Mouse (Mus musculus) neural tube, embryonic 13.5 days (tissue): ENCODE data around the gene Fam102a. TPM values are rescaled to one million over a fixed set of nuclear protein-coding genes. Genes with fewer than 3 reads are reported as not detected.

ENCODE experiments used
- ATAC-seq: fragments of 200-750 bp; cut with Nextera tagmentation; 2 replicates; pipeline ENCODE4 v1.8.0; 2017; ENCODE audit warnings: low read depth, mild to moderate bottlenecking, moderate TSS enrichment, moderate library complexity
- H3K27ac ChIP-seq: fragments of 300-500 bp; sonication (generic); replicated peaks from 2 replicates; pipeline ENCODE4 v1.5.1; 2015; ENCODE audit warnings: moderate library complexity, mild to moderate bottlenecking, inconsistent platforms
- H3K27me3 ChIP-seq: fragments of 300-500 bp; sonication (generic); 2 replicates; pipeline ENCODE4 v1.6.1; 2015; ENCODE audit warnings: mild to moderate bottlenecking, inconsistent platforms
- H3K36me3 ChIP-seq: fragments of 300-500 bp; sonication (generic); 2 replicates; pipeline ENCODE4 v1.6.1; 2015; ENCODE audit warnings: mild to moderate bottlenecking, inconsistent platforms
- H3K4me1 ChIP-seq: fragments of 300-500 bp; sonication (generic); replicated peaks from 2 replicates; pipeline ENCODE4 v1.6.1; 2015; ENCODE audit warnings: inconsistent platforms
- H3K4me2 ChIP-seq: fragments of 300-500 bp; sonication (generic); 2 replicates; pipeline ENCODE4 v1.6.1; 2015; ENCODE audit warnings: inconsistent platforms, mild to moderate bottlenecking, moderate library complexity
- H3K4me3 ChIP-seq: fragments of 300-500 bp; sonication (generic); 2 replicates; pipeline ENCODE4 v1.5.1; 2015; ENCODE audit warnings: mild to moderate bottlenecking, inconsistent platforms
- H3K9ac ChIP-seq: fragments of 300-500 bp; sonication (generic); 2 replicates; pipeline ENCODE4 v1.6.1; 2015; ENCODE audit warnings: moderate library complexity, mild to moderate bottlenecking, inconsistent platforms
- H3K9me3 ChIP-seq: fragments of 300-500 bp; sonication (generic); 2 replicates; pipeline ENCODE4 v1.6.1; 2016; ENCODE audit warnings: inconsistent platforms
- WGBS: fragments of 180-500 bp; shearing (Covaris S2); methylation state at CpG from one replicate; pipeline ENCODE4 v1.1.7; 2015; 5-methylcytosine and 5-hydroxymethylcytosine counted together
- polyA plus RNA-seq: library from polyadenylated mRNA; unstranded; fragments of >200 nt; fragmentation: Nextera tagmentation; extraction: Ambion mirVana; gene quantifications from 2 replicates; pipeline ENCODE4 v1.2.1, GENCODE M21; 2015

Fam102a gene
- polyA plus RNA-seq, 1 experiment from 2014 or later, result 9.1 TPM

GRCm38 (mm10) chr2:32574901-32575585 is 39.9 kb downstream of the Fam102a start:
- peaks cover 32% of the 10 kb centered on the region for H3K4me1 ChIP-seq
- 0 out of 2 replicates have a peak overlapping the region, but pooled peaks have one; percentile 25 for H3K27ac ChIP-seq
- H3K36me3 ChIP-seq, result peaks cover 11% of the 10 kb centered on the region; the same call in 1 of the 2 replicates
- H3K9me3 ChIP-seq, result no peaks in the 10 kb centered on the region
- WGBS, result 1% methylated on average over 26 of the region's 26 CpGs
- peak overlapping the region; percentile 78 for H3K9ac ChIP-seq
- H3K4me3 ChIP-seq, result peak overlapping the region; percentile 53
- H3K4me2 ChIP-seq, result peak overlapping the region; percentile 95
- peaks cover 34% of the 10 kb centered on the region for H3K27me3 ChIP-seq
- ATAC-seq, result no peak; the same call in 1 of the 2 replicates

GRCm38 (mm10) chr2:32575586-32576160 is 40.5 kb downstream of the Fam102a start, which contains the start of gene 9430097D07Rik:
Gene 9430097D07Rik, minus strand, starts transcription at chr2:32575684.
- H3K36me3 ChIP-seq, result peaks cover 11% of the 10 kb centered on the region; the same call in 1 of the 2 replicates
- H3K4me2 ChIP-seq, result peak within 1 kb of the TSS; percentile 95
- H3K4me1 ChIP-seq, result peaks cover 27% of the 10 kb centered on the region
- H3K27ac ChIP-seq, result 0 out of 2 replicates have a peak within 1 kb of the TSS, but pooled peaks have one; percentile 25
- H3K9me3 ChIP-seq, result no peaks in the 10 kb centered on the region
- H3K4me3 ChIP-seq, result peak within 1 kb of the TSS; percentile 53
- peak within 1 kb of the TSS; percentile 78 for H3K9ac ChIP-seq
- H3K27me3 ChIP-seq, result peaks cover 37% of the 10 kb centered on the region
- WGBS, result 7% methylated on average over 28 of the region's 28 CpGs
- peak; percentile 76 for ATAC-seq

- Histone ChIP-seq H3K9ac (peak overlapping the region; percentile 78; the same call in 1 of the 2 replicates), H3K36me3 (peaks cover 11% of the 10 kb centered on the region; the same call in 1 of the 2 replicates), H3K27ac (no peak overlapping the region), H3K27me3 (peaks cover 37% of the 10 kb centered on the region), H3K4me2 (no peak overlapping the region), H3K9me3 (no peaks in the 10 kb centered on the region), H3K4me3 (no peak overlapping the region), H3K4me1 (peaks cover 23% of the 10 kb centered on the region)
- ATAC-seq, result no peak
- WGBS, result 89% methylated on average over 9 of the region's 9 CpGs
These were observed 41.4 kb downstream of the Fam102a start for GRCm38 (mm10) chr2:32576532-32576931.

- 38% methylated on average over 27 of the region's 30 CpGs for WGBS
- Histone ChIP-seq H3K9ac (no peak overlapping the region), H3K4me2 (no peak overlapping the region), H3K9me3 (no peaks in the 10 kb centered on the region), H3K4me1 (peaks cover 23% of the 10 kb centered on the region), H3K36me3 (0 out of 2 replicates have a peak, but pooled peaks cover 3% of the 10 kb centered on the region), H3K4me3 (no peak overlapping the region), H3K27ac (no peak overlapping the region), H3K27me3 (peaks cover 44% of the 10 kb centered on the region)
- no peak for ATAC-seq
These were observed 43.3 kb downstream of the Fam102a start for GRCm38 (mm10) chr2:32578146-32579046.

- WGBS, result 37% methylated on average over 19 of the region's 19 CpGs
- Histone ChIP-seq H3K4me2 (peak overlapping the region; percentile 49), H3K4me1 (peaks cover 16% of the 10 kb centered on the region), H3K36me3 (no peaks in the 10 kb centered on the region), H3K27ac (peak overlapping the region; percentile 23; the same call in 1 of the 2 replicates), H3K9me3 (no peaks in the 10 kb centered on the region), H3K4me3 (peak overlapping the region; percentile 34), H3K9ac (0 out of 2 replicates have a peak overlapping the region, but pooled peaks have one; percentile 36), H3K27me3 (peaks cover 42% of the 10 kb centered on the region)
- peak; percentile 54; the same call in 1 of the 2 replicates for ATAC-seq
These were observed 46.4 kb downstream of the Fam102a start for GRCm38 (mm10) chr2:32581450-32582095.

GRCm38 (mm10) chr2:32582830-32583799 is 48.0 kb downstream of the Fam102a start:
- peak overlapping the region; percentile 52 for H3K4me2 ChIP-seq
- H3K4me1 ChIP-seq, result peaks cover 27% of the 10 kb centered on the region
- WGBS, result 12% methylated on average over 37 of the region's 37 CpGs
- H3K36me3 ChIP-seq, result no peaks in the 10 kb centered on the region
- peak overlapping the region; percentile 23 for H3K4me3 ChIP-seq
- peaks cover 27% of the 10 kb centered on the region for H3K27me3 ChIP-seq
- ATAC-seq, result peak; percentile 75
- no peak overlapping the region for H3K27ac ChIP-seq
- peak overlapping the region; percentile 52 for H3K9ac ChIP-seq
- H3K9me3 ChIP-seq, result no peaks in the 10 kb centered on the region

GRCm38 (mm10) chr2:32585149-32585714 is 50.1 kb downstream of the Fam102a start:
- H3K4me1 ChIP-seq, result peaks cover 47% of the 10 kb centered on the region
- 90% methylated on average over 7 of the region's 7 CpGs for whole genome bisulfite sequencing
- H3K4me2 ChIP-seq, result no peak overlapping the region
- peaks cover 8% of the 10 kb centered on the region for H3K27me3 ChIP-seq
- H3K36me3 ChIP-seq, result no peaks in the 10 kb centered on the region
- no peak for ATAC-seq
- H3K9ac ChIP-seq, result no peak overlapping the region
- H3K27ac ChIP-seq, result no peak overlapping the region
- H3K4me3 ChIP-seq, result no peak overlapping the region
- no peaks in the 10 kb centered on the region for H3K9me3 ChIP-seq

GRCm38 (mm10) chr2:32586871-32587351 is 51.8 kb downstream of the Fam102a start, which contains the start of gene St6galnac4:
Gene St6galnac4, plus strand, starts transcription at chr2:32587095.
- Histone ChIP-seq H3K36me3 (no peaks in the 10 kb centered on the region), H3K9ac (peak within 1 kb of the TSS; percentile 77), H3K4me2 (peak within 1 kb of the TSS; percentile 61), H3K4me3 (peak within 1 kb of the TSS; percentile 53), H3K27ac (no peak within 1 kb of the TSS; the same call in 1 of the 2 replicates), H3K9me3 (no peaks in the 10 kb centered on the region), H3K27me3 (peaks cover 6% of the 10 kb centered on the region; the same call in 1 of the 2 replicates), H3K4me1 (peaks cover 48% of the 10 kb centered on the region)
- peak; percentile 77 for ATAC-seq
- WGBS, result 1% methylated on average over 38 of the region's 38 CpGs

- H3K27ac ChIP-seq, result no peak overlapping the region
- no peaks in the 10 kb centered on the region; the same call in 1 of the 2 replicates for H3K27me3 ChIP-seq
- H3K4me2 ChIP-seq, result peak overlapping the region; percentile 61
- ATAC-seq, result no peak
- H3K4me3 ChIP-seq, result peak overlapping the region; percentile 53
- WGBS, result 53% methylated on average over 9 of the region's 9 CpGs
- H3K9ac ChIP-seq, result peak overlapping the region; percentile 77
- H3K4me1 ChIP-seq, result peaks cover 45% of the 10 kb centered on the region
- H3K36me3 ChIP-seq, result no peaks in the 10 kb centered on the region
- no peaks in the 10 kb centered on the region for H3K9me3 ChIP-seq
These were observed 52.7 kb downstream of the Fam102a start for GRCm38 (mm10) chr2:32587731-32588321.
